Mouse (Mus musculus): ENCODE data around the gene Cdh6. TPM values are rescaled to one million over a fixed set of nuclear protein-coding genes. Genes with fewer than 3 reads are reported as not detected.

Gene Cdh6
- polyA plus RNA-seq, 1 experiment from 2014 or later, result 2.7 TPM

DNA sequence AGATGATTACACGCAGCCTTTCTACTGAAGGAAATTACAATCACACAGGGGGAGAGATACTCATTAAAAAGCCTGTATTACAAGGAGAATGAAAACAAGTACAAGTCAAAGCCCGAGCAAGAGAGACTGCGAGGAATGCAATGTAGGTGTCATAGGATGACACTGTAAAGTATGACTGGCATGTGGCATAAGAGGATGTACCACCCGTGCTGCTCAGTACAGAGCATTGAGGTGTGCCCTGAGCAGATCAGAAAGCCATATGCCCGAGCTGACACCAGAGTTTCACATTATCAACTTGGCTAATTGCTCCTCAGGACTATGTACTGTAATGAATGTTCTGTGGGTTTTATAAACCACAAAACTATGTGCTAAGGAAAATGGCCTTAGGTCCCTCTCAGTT is 115.7 kb downstream of the Cdh6 start:
- Histone ChIP-seq H3K4me3 (ENCODE audit: low read depth, low read length) (no peak overlapping the region), H3K9me3 (ENCODE audit: control insufficient read depth) (no peaks in the 10 kb centered on the region), H3K9ac (ENCODE audit: low read depth, low read length) (no peak overlapping the region), H3K36me3 (ENCODE audit: control insufficient read depth, insufficient read depth) (no peaks in the 10 kb centered on the region), H3K27ac (ENCODE audit: low read depth, low read length) (no peak overlapping the region), H3K4me1 (replicated peaks; ENCODE audit: control insufficient read depth, insufficient read depth, low read length) (no peaks in the 10 kb centered on the region), H3K27me3 (replicated peaks; ENCODE audit: control insufficient read depth, insufficient read depth, low read length) (no peaks in the 10 kb centered on the region), H3K4me2 (replicated peaks; ENCODE audit: low read depth) (no peak overlapping the region)
- no peak for TF ChIP-seq CTCF (IDR thresholded peaks at IDR 0.05; ENCODE audit: low read depth)
- ATAC-seq, result no peak
- 76% methylated on average over 5 of the region's 5 CpGs for WGBS

DNA sequence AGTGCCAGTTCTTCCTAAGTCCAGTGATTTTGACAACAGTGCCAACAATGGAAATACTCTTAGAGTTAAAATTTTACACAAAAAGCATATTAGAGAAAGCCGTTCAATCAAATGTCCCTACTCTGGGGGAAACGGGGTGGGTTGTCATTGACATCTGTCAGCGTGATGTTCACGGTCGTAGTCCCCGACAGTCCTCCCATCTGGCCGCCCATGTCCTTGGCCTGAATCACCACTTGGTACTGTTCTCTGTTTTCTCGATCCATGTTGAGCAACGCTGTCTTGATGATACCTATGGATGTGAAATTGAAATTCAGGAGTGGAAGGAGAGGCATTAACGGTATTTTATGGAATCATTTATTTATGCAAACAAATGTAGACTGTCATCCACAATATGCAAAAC is 116.2 kb downstream of the Cdh6 start:
- Histone ChIP-seq H3K27me3 (replicated peaks; ENCODE audit: control insufficient read depth, insufficient read depth, low read length) (no peaks in the 10 kb centered on the region), H3K36me3 (ENCODE audit: control insufficient read depth, insufficient read depth) (no peaks in the 10 kb centered on the region), H3K4me2 (replicated peaks; ENCODE audit: low read depth) (no peak overlapping the region), H3K27ac (ENCODE audit: low read depth, low read length) (no peak overlapping the region), H3K9me3 (ENCODE audit: control insufficient read depth) (no peaks in the 10 kb centered on the region), H3K4me1 (replicated peaks; ENCODE audit: control insufficient read depth, insufficient read depth, low read length) (no peaks in the 10 kb centered on the region), H3K9ac (ENCODE audit: low read depth, low read length) (no peak overlapping the region), H3K4me3 (ENCODE audit: low read depth, low read length) (no peak overlapping the region)
- ATAC-seq, result no peak
- 92% methylated on average over 10 of the region's 10 CpGs for WGBS
- no peak for TF ChIP-seq CTCF (IDR thresholded peaks at IDR 0.05; ENCODE audit: low read depth)

DNA sequence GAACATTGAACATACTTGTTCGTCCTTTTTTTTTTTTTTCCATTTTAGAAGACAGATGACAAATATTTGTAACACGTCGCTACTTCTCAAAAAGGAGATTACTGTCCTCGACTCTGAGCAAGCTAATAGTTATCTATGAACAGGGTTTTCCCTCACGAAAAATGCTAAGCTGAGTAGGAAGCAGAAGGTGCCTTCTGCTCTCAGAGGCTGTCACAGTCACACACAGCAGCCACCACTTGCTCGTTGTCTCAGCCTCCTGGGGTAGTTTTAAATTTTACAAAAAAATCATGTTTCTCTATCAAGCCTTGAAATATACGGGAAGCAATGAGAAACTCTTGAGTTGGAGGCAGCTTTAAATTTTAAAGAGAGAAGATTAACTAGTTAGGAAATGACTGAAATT is 125.6 kb downstream of the Cdh6 start:
- H3K4me1 ChIP-seq (replicated peaks; ENCODE audit: control insufficient read depth, insufficient read depth, low read length), result no peaks in the 10 kb centered on the region
- WGBS, result 83% methylated on average over 7 of the region's 7 CpGs

DNA sequence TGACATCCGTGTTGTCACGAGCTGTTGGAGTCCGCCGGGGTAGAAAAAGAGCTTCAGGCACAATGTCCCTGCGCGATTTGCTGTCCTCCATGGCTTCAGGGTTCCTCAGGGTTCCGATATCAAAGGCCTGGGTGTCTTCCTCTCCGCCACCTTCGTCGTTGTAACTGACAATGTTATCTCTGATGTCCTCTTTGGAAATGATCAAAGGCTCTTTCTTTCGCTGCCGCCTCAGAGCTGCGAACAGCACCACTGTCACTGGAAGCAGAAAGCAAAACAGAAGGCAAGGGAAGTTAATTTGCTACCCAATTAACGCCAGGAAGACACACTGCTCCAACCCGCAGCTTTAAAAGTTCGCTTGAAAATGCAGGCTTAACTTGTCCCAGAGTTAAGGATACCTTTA is 139.0 kb downstream of the Cdh6 start:
- WGBS, result 47% methylated on average over 16 of the region's 16 CpGs
- ATAC-seq, result no peak
- Histone ChIP-seq H3K9ac (ENCODE audit: low read depth, low read length) (no peak overlapping the region), H3K4me3 (ENCODE audit: low read depth, low read length) (no peak overlapping the region), H3K4me1 (replicated peaks; ENCODE audit: control insufficient read depth, insufficient read depth, low read length) (no peaks in the 10 kb centered on the region), H3K4me2 (replicated peaks; ENCODE audit: low read depth) (no peak overlapping the region), H3K36me3 (ENCODE audit: control insufficient read depth, insufficient read depth) (no peaks in the 10 kb centered on the region), H3K27ac (ENCODE audit: low read depth, low read length) (no peak overlapping the region), H3K9me3 (ENCODE audit: control insufficient read depth) (no peaks in the 10 kb centered on the region), H3K27me3 (replicated peaks; ENCODE audit: control insufficient read depth, insufficient read depth, low read length) (no peaks in the 10 kb centered on the region)
- TF ChIP-seq CTCF (IDR thresholded peaks at IDR 0.05; ENCODE audit: low read depth), result no peak

More for the DNA sequence above, 125.6 kb downstream of the Cdh6 start:
- no peaks in the 10 kb centered on the region for H3K36me3 ChIP-seq (ENCODE audit: control insufficient read depth, insufficient read depth)
- no peaks in the 10 kb centered on the region for H3K9me3 ChIP-seq (ENCODE audit: control insufficient read depth)
- no peak overlapping the region for H3K27ac ChIP-seq (ENCODE audit: low read depth, low read length)
- H3K4me3 ChIP-seq (ENCODE audit: low read depth, low read length), result no peak overlapping the region
- no peaks in the 10 kb centered on the region for H3K27me3 ChIP-seq (replicated peaks; ENCODE audit: control insufficient read depth, insufficient read depth, low read length)
- no peak for TF ChIP-seq CTCF (IDR thresholded peaks at IDR 0.05; ENCODE audit: low read depth)
- H3K9ac ChIP-seq (ENCODE audit: low read depth, low read length), result no peak overlapping the region
- no peak for ATAC-seq
- H3K4me2 ChIP-seq (replicated peaks; ENCODE audit: low read depth), result no peak overlapping the region

DNA sequence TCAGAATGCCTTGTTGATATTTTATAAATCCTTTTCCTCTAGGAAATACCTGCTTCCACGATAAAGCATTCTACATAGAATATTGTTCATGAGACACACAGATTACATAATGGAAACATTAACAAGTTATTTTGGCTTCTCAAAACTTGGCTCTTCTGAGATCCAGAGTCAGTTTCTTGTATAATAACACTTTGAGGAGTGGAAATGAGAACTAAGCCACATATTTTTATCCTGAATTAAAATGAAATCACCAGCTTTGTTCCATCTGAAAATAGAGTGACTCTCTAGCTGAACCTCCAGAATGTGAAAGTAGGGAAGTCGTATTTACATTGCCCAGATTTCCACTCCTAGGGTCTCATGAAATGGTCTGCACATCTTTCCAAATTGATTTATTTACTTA is 142.8 kb downstream of the Cdh6 start:
- Histone ChIP-seq H3K9ac (ENCODE audit: low read depth, low read length) (no peak overlapping the region), H3K4me2 (replicated peaks; ENCODE audit: low read depth) (no peak overlapping the region), H3K4me3 (ENCODE audit: low read depth, low read length) (no peak overlapping the region), H3K27ac (ENCODE audit: low read depth, low read length) (no peak overlapping the region), H3K27me3 (replicated peaks; ENCODE audit: control insufficient read depth, insufficient read depth, low read length) (no peaks in the 10 kb centered on the region), H3K9me3 (ENCODE audit: control insufficient read depth) (no peaks in the 10 kb centered on the region), H3K4me1 (replicated peaks; ENCODE audit: control insufficient read depth, insufficient read depth, low read length) (no peaks in the 10 kb centered on the region), H3K36me3 (ENCODE audit: control insufficient read depth, insufficient read depth) (no peaks in the 10 kb centered on the region)
- WGBS, result 59% methylated on average over 2 of the region's 2 CpGs
- TF ChIP-seq CTCF (IDR thresholded peaks at IDR 0.05; ENCODE audit: low read depth), result no peak
- ATAC-seq, result no peak

DNA sequence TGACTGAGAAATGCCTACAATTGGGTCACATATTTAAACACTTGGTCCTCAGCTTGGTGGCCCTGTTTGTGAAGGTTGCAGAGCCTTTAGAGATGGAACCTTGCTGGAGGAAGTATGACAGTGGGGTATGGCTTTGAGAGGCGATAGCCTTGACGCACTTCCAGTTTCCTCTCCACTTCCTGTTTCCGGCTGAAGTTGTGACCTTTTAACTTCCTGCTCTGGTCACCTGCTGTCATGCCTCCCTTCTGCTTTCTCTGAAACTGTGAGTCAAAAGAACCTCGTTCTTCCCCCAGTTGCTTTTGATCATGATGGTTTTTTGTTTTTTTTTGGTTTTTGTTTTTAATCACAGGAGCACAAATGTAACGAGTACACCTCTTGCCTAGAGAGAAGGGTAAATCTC is 146.0 kb downstream of the Cdh6 start:
- no peaks in the 10 kb centered on the region for H3K9me3 ChIP-seq (ENCODE audit: control insufficient read depth)
- no peak for ATAC-seq
- 79% methylated on average over 5 of the region's 5 CpGs for WGBS
- no peak overlapping the region for H3K27ac ChIP-seq (ENCODE audit: low read depth, low read length)
- TF ChIP-seq CTCF (IDR thresholded peaks at IDR 0.05; ENCODE audit: low read depth), result no peak
- no peaks in the 10 kb centered on the region for H3K4me1 ChIP-seq (replicated peaks; ENCODE audit: control insufficient read depth, insufficient read depth, low read length)
- no peak overlapping the region for H3K4me3 ChIP-seq (ENCODE audit: low read depth, low read length)
- H3K4me2 ChIP-seq (replicated peaks; ENCODE audit: low read depth), result no peak overlapping the region
- H3K27me3 ChIP-seq (replicated peaks; ENCODE audit: control insufficient read depth, insufficient read depth, low read length), result no peaks in the 10 kb centered on the region
- H3K36me3 ChIP-seq (ENCODE audit: control insufficient read depth, insufficient read depth), result no peaks in the 10 kb centered on the region
- H3K9ac ChIP-seq (ENCODE audit: low read depth, low read length), result no peak overlapping the region

DNA sequence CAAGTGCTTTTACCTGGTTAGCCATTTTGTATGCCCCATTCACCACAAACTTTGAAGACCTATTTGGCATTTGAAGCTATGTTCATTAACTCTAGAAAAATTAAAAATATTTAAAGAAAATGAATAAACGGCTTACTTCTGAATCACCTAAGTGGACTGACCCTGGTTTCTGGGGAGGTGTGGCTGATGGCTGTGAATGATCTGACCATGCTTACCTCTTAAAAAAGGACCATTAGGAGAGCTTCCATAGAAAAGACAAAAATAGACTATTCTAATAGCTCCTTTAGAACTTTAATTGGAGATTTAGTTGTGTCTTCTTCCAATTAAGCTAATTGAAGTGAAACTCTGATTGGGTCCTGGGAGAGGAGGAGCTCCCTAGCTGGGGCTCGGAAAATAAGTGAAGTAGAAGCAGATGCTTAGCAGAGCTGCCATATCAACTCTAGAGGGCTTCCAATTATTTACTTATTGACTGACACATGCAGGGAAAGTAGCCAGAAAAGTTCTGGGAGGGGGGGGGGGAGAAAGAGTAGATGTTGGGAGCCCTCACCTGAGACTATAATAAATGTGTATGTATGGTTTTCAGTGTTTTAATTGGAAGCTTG is 156.6 kb downstream of the Cdh6 start:
- H3K4me1 ChIP-seq (replicated peaks; ENCODE audit: control insufficient read depth, insufficient read depth, low read length), result no peaks in the 10 kb centered on the region
- H3K27ac ChIP-seq (ENCODE audit: low read depth, low read length), result no peak overlapping the region
- WGBS, result 85% methylated on average over 2 of the region's 2 CpGs
- no peak overlapping the region for H3K9ac ChIP-seq (ENCODE audit: low read depth, low read length)
- no peak overlapping the region for H3K4me3 ChIP-seq (ENCODE audit: low read depth, low read length)
- H3K9me3 ChIP-seq (ENCODE audit: control insufficient read depth), result no peaks in the 10 kb centered on the region
- no peaks in the 10 kb centered on the region for H3K36me3 ChIP-seq (ENCODE audit: control insufficient read depth, insufficient read depth)
- no peaks in the 10 kb centered on the region for H3K27me3 ChIP-seq (replicated peaks; ENCODE audit: control insufficient read depth, insufficient read depth, low read length)
- H3K4me2 ChIP-seq (replicated peaks; ENCODE audit: low read depth), result no peak overlapping the region
- no peak for TF ChIP-seq CTCF (IDR thresholded peaks at IDR 0.05; ENCODE audit: low read depth)
- no peak for ATAC-seq
